Mouse (Mus musculus): Measurements from ENCODE around the gene Foxa2.

DNA sequence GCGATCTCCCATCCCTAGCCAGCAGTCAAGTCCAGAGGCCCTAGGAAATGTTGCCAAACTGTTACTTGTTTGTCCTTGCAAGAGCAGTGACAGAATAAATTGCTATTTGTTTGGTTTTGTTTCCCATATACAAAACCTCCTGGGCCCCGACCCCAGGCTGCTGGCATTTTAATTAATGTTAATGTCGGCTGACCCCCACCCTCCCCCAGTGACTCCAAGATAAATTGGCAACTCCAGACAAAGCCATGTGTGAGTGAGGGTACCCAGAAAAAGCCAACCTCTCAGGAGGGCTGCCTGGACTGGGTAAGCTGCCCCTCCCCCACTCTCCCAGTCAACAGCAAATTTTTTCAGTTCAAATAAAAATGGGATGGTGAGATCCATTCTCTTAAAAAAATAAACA is 26.6 kb downstream of the Foxa2 start:
- TF ChIP-seq CTCF (IDR thresholded peaks at IDR 0.05; ENCODE audit: low read depth) (no peak), EP300 (IDR thresholded peaks at IDR 0.05; ENCODE audit: low read depth) (no peak)

Data from liver, embryonic 14.5 days (tissue).